Mouse (Mus musculus) testis, adult 2 months (tissue): ENCODE measurements around the gene Usp21.

ENCODE experiments used
- CTCF ChIP-seq: fragments of 200-500 bp; IDR thresholded peaks from 2 replicates; pipeline ENCODE4 v1.5.1; 2012; ENCODE audit warnings: low read depth, mild to moderate bottlenecking, inconsistent platforms, low read length, moderate library complexity; ENCODE audit not compliant: control insufficient read depth, insufficient read depth, insufficient replicate concordance
- POLR2A ChIP-seq: fragments of 200-500 bp; IDR thresholded peaks from 2 replicates; pipeline ENCODE4 v1.6.1; 2012; ENCODE audit warnings: low read depth, mild to moderate bottlenecking, inconsistent platforms, low read length, moderate library complexity; ENCODE audit not compliant: control insufficient read depth

DNA sequence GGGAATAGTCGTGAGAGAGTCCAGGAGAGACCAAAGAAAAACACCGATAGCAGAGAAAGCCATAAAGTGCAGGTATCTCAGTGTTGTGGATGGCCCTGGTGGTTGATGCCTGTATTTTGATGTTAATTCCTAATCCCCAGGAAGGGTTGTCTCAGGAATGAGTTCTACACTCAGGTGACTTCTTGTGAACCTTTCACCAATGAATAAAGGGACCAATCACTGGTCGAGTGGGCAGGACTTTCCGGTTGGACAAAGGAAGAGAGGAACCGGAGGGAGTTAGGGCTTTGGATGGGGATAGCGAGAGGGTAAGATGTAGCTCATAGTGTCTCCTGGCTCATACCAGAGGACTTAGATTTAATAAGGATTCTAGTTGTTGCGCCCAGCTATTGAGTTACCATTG is 32.0 kb upstream of the Usp21 start:
- TF ChIP-seq CTCF (no peak), POLR2A (no peak)
